9 mouse cellular contexts compared by ENCODE assay signal in the genomic region with DNA sequence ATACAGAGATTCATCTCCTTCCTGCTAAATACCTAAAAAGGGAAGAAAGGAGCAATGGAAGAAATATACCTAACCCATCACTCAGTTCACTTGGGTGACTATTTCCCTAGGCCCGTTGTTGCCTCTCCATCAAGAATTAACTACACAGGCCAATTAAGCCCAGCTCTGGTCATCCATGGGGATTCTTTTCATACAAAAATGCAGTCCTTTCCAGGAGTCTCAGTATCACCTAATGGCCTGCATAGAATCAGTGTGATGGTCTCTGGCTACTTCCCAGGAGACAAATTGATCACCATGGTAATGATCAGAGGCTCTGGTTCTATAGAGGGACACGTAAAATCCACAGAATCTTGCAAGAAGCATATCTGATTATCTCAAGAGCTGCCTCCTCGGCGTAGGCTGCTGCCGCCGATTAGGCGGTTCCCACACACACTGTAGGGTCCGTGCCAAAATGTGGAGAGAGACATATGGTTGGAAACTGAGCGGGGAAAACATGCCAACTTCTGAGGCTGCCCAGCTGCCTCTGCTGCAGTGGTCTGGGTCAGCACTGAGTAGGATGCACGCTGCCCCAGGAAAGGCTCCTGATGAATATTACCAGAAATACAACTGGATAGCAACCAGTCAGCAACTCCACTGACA. TPM values are rescaled to one million over a fixed set of nuclear protein-coding genes. Genes with fewer than 3 reads are reported as not detected.
DNase-seq lines count a peak whose midpoint lies in the region; ATAC-seq and TF ChIP-seq lines count a peak whose summit lies in the region.
"Had no signal": no experiment of that assay in that cellular context is flagged by ENCODE, and none has a peak within 500 bp of the region (broad histone marks: within the 10 kb centered on the region; RNA-seq: fewer than 3 reads in every experiment).

No protein-coding gene starts in this region.

- no peak overlapping the region for H3K4me2 ChIP-seq in lung, postnatal 0 days (replicated peaks; ENCODE audit: low read depth, low read length)
- no peak overlapping the region for H3K4me2 ChIP-seq in forebrain, embryonic 14.5 days (ENCODE audit: low read length)
- H3K4me2 ChIP-seq: limb, embryonic 15.5 days had no signal

- no peaks in the 10 kb centered on the region for H3K27me3 ChIP-seq in lung, postnatal 0 days (replicated peaks; ENCODE audit: insufficient read depth, low read length)
- H3K27me3 ChIP-seq in forebrain, embryonic 14.5 days (replicated peaks; ENCODE audit: control insufficient read depth, insufficient read depth, low read length), result no peaks in the 10 kb centered on the region
- H3K27me3 ChIP-seq: limb, embryonic 15.5 days had no signal

- no peak overlapping the region for H3K9ac ChIP-seq in lung, postnatal 0 days (replicated peaks; ENCODE audit: low read depth)
- H3K9ac ChIP-seq in forebrain, embryonic 14.5 days (ENCODE audit: low read length), result no peak overlapping the region
- H3K9ac ChIP-seq: limb, embryonic 15.5 days had no signal

- DNase-seq in lung, postnatal 0 days (ENCODE audit: low spot score), result peak; percentile 6
- DNase-seq in lung, postnatal 36 days, result no peak
- DNase-seq in forebrain, embryonic 14.5 days (ENCODE audit: low spot score), result peak; percentile 84
- DNase-seq in layer of hippocampus, adult 9-10 months (ENCODE audit: low spot score), result peak; percentile 48
- DNase-seq in right cerebral cortex, adult 2 months (ENCODE audit: low spot score in 2 of 2), result peak; percentile 61 to 72
- DNase-seq in thymus, postnatal 36 days, result no peak
- DNase-seq in kidney, postnatal 36 days, result no peak

- no peak overlapping the region for H3K27ac ChIP-seq in lung, postnatal 0 days (ENCODE audit: low read length)
- H3K27ac ChIP-seq in forebrain, embryonic 14.5 days (ENCODE audit: low read depth, low read length), result peak overlapping the region; percentile 58; the same call in 1 of the 2 replicates
- H3K27ac ChIP-seq: limb, embryonic 15.5 days had no signal

- TF ChIP-seq CTCF in lung, postnatal 0 days (IDR thresholded peaks at IDR 0.05), result no peak

- no peaks in the 10 kb centered on the region for H3K9me3 ChIP-seq in lung, postnatal 0 days (ENCODE audit: low read length)
- H3K9me3 ChIP-seq in forebrain, embryonic 14.5 days (replicated peaks; ENCODE audit: control insufficient read depth, low read length), result no peaks in the 10 kb centered on the region
- H3K9me3 ChIP-seq: limb, embryonic 15.5 days had no signal

- ATAC-seq in lung, postnatal 0 days, result no peak
- peak; percentile 98 for ATAC-seq in forebrain, embryonic 14.5 days
- ATAC-seq in megakaryocyte progenitor cell, adult 5-6 weeks (replicated peaks; ENCODE audit: poor library complexity), result no peak

- no peaks in the 10 kb centered on the region for H3K4me1 ChIP-seq in lung, postnatal 0 days (ENCODE audit: insufficient read depth, low read depth, low read length)
- H3K4me1 ChIP-seq in forebrain, embryonic 14.5 days (ENCODE audit: control insufficient read depth, insufficient read depth, low read length), result no peaks in the 10 kb centered on the region
- H3K4me1 ChIP-seq: limb, embryonic 15.5 days had no signal

- TF ChIP-seq EP300 in lung, postnatal 0 days (IDR thresholded peaks at IDR 0.05), result no peak

- H3K36me3 ChIP-seq in lung, postnatal 0 days (ENCODE audit: insufficient read depth, low read length), result no peaks in the 10 kb centered on the region
- no peaks in the 10 kb centered on the region for H3K36me3 ChIP-seq in forebrain, embryonic 14.5 days (ENCODE audit: control insufficient read depth, insufficient read depth, low read length)
- H3K36me3 ChIP-seq: limb, embryonic 15.5 days had no signal

- 60% methylated on average over 10 of the region's 10 CpGs for WGBS in lung, postnatal 0 days
- WGBS in forebrain, embryonic 14.5 days, result 35% methylated on average over 10 of the region's 10 CpGs

- H3K4me3 ChIP-seq in lung, postnatal 0 days (ENCODE audit: low read depth, low read length), result no peak overlapping the region
- no peak overlapping the region for H3K4me3 ChIP-seq in forebrain, embryonic 14.5 days (ENCODE audit: low read depth, low read length)
- H3K4me3 ChIP-seq: limb, embryonic 15.5 days had no signal

RNA-seq across cellular contexts. Expression of gene Pter, which starts 40.4 kb away (rescaled TPM):
- 9.1 and 10.9 TPM in 2 replicates for polyA plus RNA-seq in lung, postnatal 0 days (2015; fragmentation: Nextera tagmentation; extraction: Ambion mirVana)
- 5.5 and 5.7 TPM in 2 replicates for polyA plus RNA-seq in forebrain, embryonic 14.5 days (2014; fragmentation: Nextera tagmentation; extraction: Ambion mirVana)
- total RNA-seq in megakaryocyte progenitor cell, adult 5-6 weeks (2015), result 15.1 and 16.3 TPM in 2 replicates
- total RNA-seq in megakaryocyte progenitor cell, adult 5-6 weeks (2017), result 20.1 and 27.4 TPM in 2 replicates

Comparison
In these comparisons a context has a peak if more than half of its experiments do, and no peak if none do; other contexts are left out.
1. DNase-seq: peak in lung, postnatal 0 days (single experiment), forebrain, embryonic 14.5 days (single experiment), layer of hippocampus, adult 9-10 months (single experiment) and right cerebral cortex, adult 2 months (2 of 2); none in lung, postnatal 36 days (single experiment), thymus, postnatal 36 days (0 of 2) and kidney, postnatal 36 days (0 of 2).